19 mouse cellular contexts compared by ENCODE assay signal in the genomic region with DNA sequence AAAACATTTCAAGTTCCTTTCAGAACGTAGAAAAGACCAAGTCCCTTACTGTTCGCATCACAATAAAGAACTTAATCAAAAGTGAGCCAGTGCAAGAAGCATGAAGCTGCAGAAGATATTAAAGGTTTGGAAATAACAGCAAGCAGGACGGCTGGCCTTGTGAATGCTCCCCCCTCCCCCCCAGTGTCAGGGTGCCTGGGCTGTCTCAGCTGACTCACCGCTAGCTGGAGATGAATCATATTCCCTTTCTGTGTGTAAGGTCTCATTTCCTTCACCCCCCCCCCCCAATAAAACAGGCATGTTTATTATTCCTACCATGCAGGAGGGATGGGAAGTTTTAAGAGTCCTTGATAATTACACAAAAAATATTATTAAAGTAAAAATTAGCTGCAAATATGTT.
A peak's percentile ranks its signal among the peaks of the same experiment; 100 is the strongest.
DNase-seq lines count a peak whose midpoint lies in the region; ATAC-seq and TF ChIP-seq lines count a peak whose summit lies in the region.
"Had no signal": no experiment of that assay in that cellular context is flagged by ENCODE, and none has a peak within 500 bp of the region (broad histone marks: within the 10 kb centered on the region; RNA-seq: fewer than 3 reads in every experiment).

No protein-coding gene starts in this region.

- H3K9ac ChIP-seq in heart, embryonic 12.5 days = no peak overlapping the region
- H3K9ac ChIP-seq in CH12.LX (ENCODE audit: insufficient read depth, low read depth) = no peak overlapping the region
- H3K9ac ChIP-seq: liver, embryonic 14.5 days had no signal

- in situ Hi-C loops in CH12.LX (cut with MboI; ENCODE audit: low pct_ligation_motif_present, low pct_unique_long_range_greater_than_20kb, low sequenced_read_pairs) = loop anchor here (10.0 to 25.0 kb wide), 2 partner anchors 177 to 674 kb away; a partner anchor contains a TSS

- no peak overlapping the region for H3K4me2 ChIP-seq in heart, embryonic 12.5 days
- H3K4me2 ChIP-seq in CH12.LX (ENCODE audit: insufficient read depth, low read depth, poor library complexity, severe bottlenecking) = no peak overlapping the region

- TF ChIP-seq RAD21 in CH12.LX (IDR thresholded peaks at IDR 0.05; ENCODE audit: low read depth, low read length) = no peak

- no peak for TF ChIP-seq EP300 in CH12.LX (IDR thresholded peaks at IDR 0.05; ENCODE audit: low read length)

- 74% methylated on average over 4 of the region's 4 CpGs for WGBS in heart, embryonic 10.5 days
- 65% methylated on average over 4 of the region's 4 CpGs for WGBS in heart, embryonic 12.5 days
- WGBS in thymus, adult 2 months = 92% methylated on average over 4 of the region's 4 CpGs

- H3K9me3 ChIP-seq in heart, embryonic 10.5 days = no peaks in the 10 kb centered on the region
- no peaks in the 10 kb centered on the region for H3K9me3 ChIP-seq in heart, embryonic 12.5 days (replicated peaks)
- no peaks in the 10 kb centered on the region for H3K9me3 ChIP-seq in CH12.LX (replicated peaks; ENCODE audit: low read length)

- no peaks in the 10 kb centered on the region for H3K27me3 ChIP-seq in heart, embryonic 10.5 days (ENCODE audit: insufficient read depth, poor library complexity, severe bottlenecking)
- H3K27me3 ChIP-seq in heart, embryonic 12.5 days (replicated peaks) = no peaks in the 10 kb centered on the region
- no peaks in the 10 kb centered on the region for H3K27me3 ChIP-seq in CH12.LX (replicated peaks)
- H3K27me3 ChIP-seq in thymus, adult 2 months (ENCODE audit: control insufficient read depth, insufficient read depth, low read length) = no peaks in the 10 kb centered on the region

- H3K4me1 ChIP-seq in heart, embryonic 10.5 days = peaks cover 30% of the 10 kb centered on the region
- H3K4me1 ChIP-seq in heart, embryonic 12.5 days (replicated peaks) = peaks cover 33% of the 10 kb centered on the region
- peaks cover 0 to 5% of the 10 kb centered on the region in 2 experiments; a peak in 2 of 4 replicates for H3K4me1 ChIP-seq in CH12.LX (ENCODE audit: control insufficient read depth in 1 of 2, insufficient read depth in 2 of 2)
- H3K4me1 ChIP-seq in embryonic fibroblast, embryonic 13.5 days (ENCODE audit: control insufficient read depth, insufficient read depth, low read length) = peaks cover 24% of the 10 kb centered on the region
- peaks cover 16% of the 10 kb centered on the region for H3K4me1 ChIP-seq in thymus, adult 2 months (replicated peaks; ENCODE audit: control insufficient read depth, insufficient read depth, low read length)

- DNase-seq in heart, embryonic 10.5 days (ENCODE audit: low spot score) = peak; percentile 43
- DNase-seq in 3T3-L1 (ENCODE audit: low read depth, low spot score) = peak; percentile 95
- DNase-seq in CH12.LX (ENCODE audit: extremely low read depth) = peak; percentile 39
- DNase-seq in thymus, postnatal 14 days = no peak
- DNase-seq in thymus, adult 2 months = no peak
- DNase-seq: cerebellum, adult 11 months; embryo, embryonic 11 days; heart, postnatal 14 days; kidney, postnatal 10 days; left cerebral cortex, postnatal 4 days; lung, postnatal 4 days; midbrain, embryonic 14.5 days; thymus, adult 18-20 months had no signal

- TF ChIP-seq CTCF in CH12.LX (conservative IDR thresholded peaks at IDR 0.05 in 1 of 2, IDR thresholded peaks at IDR 0.05 in 1 of 2; ENCODE audit: low read depth in 2 of 2, low read length in 2 of 2) = no peak
- no peak for TF ChIP-seq CTCF in embryonic fibroblast, embryonic 13.5 days (IDR thresholded peaks at IDR 0.05; ENCODE audit: borderline replicate concordance, insufficient read depth, low read length)
- no peak for TF ChIP-seq CTCF in thymus, adult 2 months (IDR thresholded peaks at IDR 0.05; ENCODE audit: borderline replicate concordance, control insufficient read depth, extremely low read depth, insufficient read depth, low read length, poor library complexity)

- no peak for ATAC-seq in heart, embryonic 12.5 days (ENCODE audit: insufficient number of reproducible peaks, low FRiP score)
- ATAC-seq: inflammation-experienced regulatory T-cells, adult 6 months had no signal

- dilution Hi-C loops in CH12.LX (cut with MboI; ENCODE audit: extremely low pct_ligation_motif_present, extremely low pct_unique_long_range_greater_than_20kb, low sequenced_read_pairs) = no loop called here

- H3K4me3 ChIP-seq in heart, embryonic 10.5 days = no peak overlapping the region
- no peak overlapping the region for H3K4me3 ChIP-seq in heart, embryonic 12.5 days
- H3K4me3 ChIP-seq in CH12.LX (replicated peaks in 1 of 3; ENCODE audit: low read depth in 2 of 3, low read length in 2 of 3, poor library complexity in 1 of 3) = no peak overlapping the region
- no peak overlapping the region for H3K4me3 ChIP-seq in embryonic fibroblast, embryonic 13.5 days (ENCODE audit: insufficient read depth, low read length)
- H3K4me3 ChIP-seq in thymus, adult 2 months (ENCODE audit: control insufficient read depth, insufficient read depth, low read length) = no peak overlapping the region
- H3K4me3 ChIP-seq: erythroblast, embryonic 14.5 days had no signal

- H3K27ac ChIP-seq in heart, embryonic 10.5 days = no peak overlapping the region
- H3K27ac ChIP-seq in heart, embryonic 12.5 days (ENCODE audit: poor library complexity, severe bottlenecking) = no peak overlapping the region
- no peak overlapping the region for H3K27ac ChIP-seq in CH12.LX (ENCODE audit: insufficient read depth, low read depth)
- peak overlapping the region; percentile 67 for H3K27ac ChIP-seq in embryonic fibroblast, embryonic 13.5 days (ENCODE audit: insufficient read depth, low read length)
- H3K27ac ChIP-seq in thymus, adult 2 months (ENCODE audit: control insufficient read depth, insufficient read depth, low read length) = no peak overlapping the region
- H3K27ac ChIP-seq: liver, embryonic 14.5 days had no signal

- no peaks in the 10 kb centered on the region for H3K79me2 ChIP-seq in CH12.LX (replicated peaks; ENCODE audit: control insufficient read depth, extremely low read depth, insufficient read depth, poor library complexity, severe bottlenecking)

- no peak for TF ChIP-seq POLR2A in CH12.LX (IDR thresholded peaks at IDR 0.05; ENCODE audit: low read depth, low read length)
- no peak for TF ChIP-seq POLR2A in embryonic fibroblast, embryonic 13.5 days (IDR thresholded peaks at IDR 0.05; ENCODE audit: low read depth, low read length)
- TF ChIP-seq POLR2A in thymus, adult 2 months (IDR thresholded peaks at IDR 0.05; ENCODE audit: control insufficient read depth, extremely low read depth, insufficient read depth, low read length, poor library complexity) = no peak

- no peaks in the 10 kb centered on the region for H3K36me3 ChIP-seq in heart, embryonic 10.5 days
- no peaks in the 10 kb centered on the region for H3K36me3 ChIP-seq in heart, embryonic 12.5 days
- no peaks in the 10 kb centered on the region for H3K36me3 ChIP-seq in CH12.LX (replicated peaks in 1 of 2; ENCODE audit: control insufficient read depth in 1 of 2, insufficient read depth in 1 of 2, low read length in 1 of 2)
- H3K36me3 ChIP-seq in thymus, adult 2 months (ENCODE audit: control insufficient read depth, insufficient read depth, low read length) = no peaks in the 10 kb centered on the region
- H3K36me3 ChIP-seq: G1E had no signal

TF ChIP-seq in CH12.LX, 34 proteins besides CTCF, POLR2A, EP300 and RAD21:
- TF ChIP-seq MEF2A (IDR thresholded peaks at IDR 0.05; ENCODE audit: borderline replicate concordance, low read depth, low read length) (peak; percentile 67; the same call in 1 of the 2 replicates), ETS1 (conservative IDR thresholded peaks at IDR 0.05; ENCODE audit: low read depth, low read length) (peak; percentile 27; the same call in 1 of the 2 replicates), KAT2A (IDR thresholded peaks at IDR 0.05; ENCODE audit: insufficient replicate concordance, low read length) (no peak), JUND (conservative IDR thresholded peaks at IDR 0.05; ENCODE audit: low read depth, low read length) (no peak), JUN (IDR thresholded peaks at IDR 0.05; ENCODE audit: insufficient read depth, low read depth, low read length) (peak; percentile 19; the same call in 1 of the 2 replicates), PAX5 (IDR thresholded peaks at IDR 0.05; ENCODE audit: low read length) (no peak)
TF ChIP-seq in CH12.LX: peak in this region for 3.

Comparison
In these comparisons a context has a peak if more than half of its experiments do, and no peak if none do; other contexts are left out.
1. DNase-seq: peak in heart, embryonic 10.5 days (single experiment), 3T3-L1 (single experiment) and CH12.LX (single experiment); none in thymus, postnatal 14 days (single experiment) and thymus, adult 2 months (single experiment).